Mouse (Mus musculus) testis, adult 2 months (tissue): Measurements from ENCODE around the gene Ugt1a1. TPM values are rescaled to one million over a fixed set of nuclear protein-coding genes. Genes with fewer than 3 reads are reported as not detected.

Experiments used
- H3K27ac ChIP-seq: fragments of 200-500 bp; 2 replicates; pipeline ENCODE4 v1.5.1; 2012; ENCODE audit warnings: low read depth, low read length; ENCODE audit not compliant: control insufficient read depth, insufficient read depth
- H3K27me3 ChIP-seq: fragments of 200-500 bp; 2 replicates; pipeline ENCODE4 v1.6.1; 2012; ENCODE audit warnings: mild to moderate bottlenecking, low read length, moderate library complexity; ENCODE audit not compliant: control insufficient read depth, insufficient read depth
- H3K36me3 ChIP-seq: fragments of 200-500 bp; 2 replicates; pipeline ENCODE4 v1.6.1; 2012; ENCODE audit warnings: mild to moderate bottlenecking, low read length; ENCODE audit not compliant: control insufficient read depth, insufficient read depth
- H3K4me1 ChIP-seq: fragments of 200-500 bp; 2 replicates; pipeline ENCODE4 v1.6.1; 2012; ENCODE audit warnings: low read length; ENCODE audit not compliant: control insufficient read depth, insufficient read depth
- H3K4me3 ChIP-seq: fragments of 200-500 bp; 2 replicates; pipeline ENCODE4 v1.5.1; 2012; ENCODE audit warnings: low read depth, mild to moderate bottlenecking, low read length, moderate library complexity, mixed read lengths; ENCODE audit not compliant: control insufficient read depth
- CTCF ChIP-seq: fragments of 200-500 bp; IDR thresholded peaks from 2 replicates; pipeline ENCODE4 v1.5.1; 2012; ENCODE audit warnings: low read depth, mild to moderate bottlenecking, inconsistent platforms, low read length, moderate library complexity; ENCODE audit not compliant: control insufficient read depth, insufficient read depth, insufficient replicate concordance
- POLR2A ChIP-seq: fragments of 200-500 bp; IDR thresholded peaks from 2 replicates; pipeline ENCODE4 v1.6.1; 2012; ENCODE audit warnings: low read depth, mild to moderate bottlenecking, inconsistent platforms, low read length, moderate library complexity; ENCODE audit not compliant: control insufficient read depth
- polyA plus RNA-seq: library from polyadenylated mRNA; depleted of rRNA; stranded (reverse); fragments of >200 nt; gene quantifications from 2 replicates; pipeline ENCODE4 v1.2.3, GENCODE M21; 2012

Gene Ugt1a1
- polyA plus RNA-seq, 1 experiment = 0.94 TPM

DNA sequence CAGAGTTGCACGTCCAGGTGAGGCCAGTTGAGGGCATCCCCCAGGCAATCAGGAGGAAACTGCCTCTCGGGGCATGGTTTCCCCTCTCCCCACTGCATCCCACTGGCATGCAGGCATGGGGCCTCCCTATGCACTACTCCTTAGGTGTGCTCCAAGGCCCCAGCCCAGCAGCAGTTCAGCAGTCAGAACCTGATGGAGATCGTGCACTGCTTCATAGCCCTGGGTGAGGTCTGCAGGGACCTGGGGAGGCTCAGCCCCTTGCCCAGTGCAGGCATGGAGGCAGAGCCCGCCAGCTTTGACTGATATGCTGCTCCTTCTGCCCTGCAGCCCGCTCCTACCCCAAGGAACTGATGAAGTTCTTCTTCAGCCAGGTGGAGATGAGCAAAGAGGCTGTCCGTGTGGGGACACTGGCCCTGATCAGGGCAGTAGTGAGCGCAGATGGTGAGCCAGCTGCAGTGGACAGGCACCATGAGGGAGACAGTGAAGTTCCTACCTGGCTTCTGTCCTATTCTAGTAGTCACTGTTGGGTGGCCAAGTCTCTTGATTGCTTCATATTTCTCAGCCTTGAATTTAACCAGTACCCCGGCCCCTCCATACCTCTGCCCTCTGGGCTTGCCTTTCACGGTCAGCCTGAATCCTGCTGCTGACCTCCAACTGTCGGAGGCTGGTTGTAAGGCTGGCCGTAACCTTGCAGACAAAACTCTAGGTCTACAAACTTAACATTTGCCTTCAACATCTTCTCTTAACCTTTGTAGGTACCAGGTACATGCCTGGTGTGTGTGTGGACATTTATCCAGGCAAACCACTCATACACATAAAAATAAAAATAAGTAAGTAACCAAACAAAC is 23.5 kb downstream of the Ugt1a1 start:
- H3K4me1 ChIP-seq = no peaks in the 10 kb centered on the region
- no peak overlapping the region for H3K27ac ChIP-seq
- no peaks in the 10 kb centered on the region for H3K36me3 ChIP-seq
- no peak overlapping the region for H3K4me3 ChIP-seq
- no peaks in the 10 kb centered on the region for H3K27me3 ChIP-seq
- TF ChIP-seq CTCF (no peak), POLR2A (no peak)

DNA sequence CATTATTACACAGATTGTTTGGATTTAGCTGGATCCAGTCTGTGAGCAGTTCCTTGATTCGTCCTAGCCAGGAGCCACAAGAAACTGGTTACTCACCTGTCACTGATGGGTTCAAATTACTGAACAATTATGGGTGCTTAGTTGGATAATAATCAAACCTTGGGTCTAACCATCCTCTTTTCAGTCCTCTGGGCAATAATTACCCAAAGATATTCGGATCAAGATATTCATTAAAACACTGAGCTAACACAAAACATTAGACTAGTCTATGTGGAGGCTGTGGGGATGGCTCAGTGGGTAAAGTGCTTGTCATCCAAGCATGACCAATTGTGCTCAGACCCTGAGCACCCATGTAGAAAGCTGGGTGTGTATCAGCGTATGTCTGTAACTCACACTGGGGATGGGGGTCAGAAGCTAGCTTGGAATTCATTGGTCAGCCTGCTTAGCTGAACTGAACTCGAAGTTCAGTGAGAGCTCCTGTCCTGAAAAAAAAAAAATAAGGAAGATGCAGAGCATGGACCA is 24.2 kb downstream of the Ugt1a1 start:
- Histone ChIP-seq H3K27ac (no peak overlapping the region), H3K4me3 (no peak overlapping the region), H3K4me1 (no peaks in the 10 kb centered on the region), H3K36me3 (no peaks in the 10 kb centered on the region), H3K27me3 (no peaks in the 10 kb centered on the region)
- TF ChIP-seq CTCF = no peak
- TF ChIP-seq POLR2A = no peak

- no peaks in the 10 kb centered on the region for H3K4me1 ChIP-seq
- H3K27me3 ChIP-seq = no peaks in the 10 kb centered on the region
- H3K27ac ChIP-seq = no peak overlapping the region
- no peak for TF ChIP-seq CTCF
- no peak for TF ChIP-seq POLR2A
- H3K36me3 ChIP-seq = no peaks in the 10 kb centered on the region
- no peak overlapping the region for H3K4me3 ChIP-seq
These were observed 25.6 kb downstream of the Ugt1a1 start for GRCm38 (mm10) chr1:88237311-88237710.

DNA sequence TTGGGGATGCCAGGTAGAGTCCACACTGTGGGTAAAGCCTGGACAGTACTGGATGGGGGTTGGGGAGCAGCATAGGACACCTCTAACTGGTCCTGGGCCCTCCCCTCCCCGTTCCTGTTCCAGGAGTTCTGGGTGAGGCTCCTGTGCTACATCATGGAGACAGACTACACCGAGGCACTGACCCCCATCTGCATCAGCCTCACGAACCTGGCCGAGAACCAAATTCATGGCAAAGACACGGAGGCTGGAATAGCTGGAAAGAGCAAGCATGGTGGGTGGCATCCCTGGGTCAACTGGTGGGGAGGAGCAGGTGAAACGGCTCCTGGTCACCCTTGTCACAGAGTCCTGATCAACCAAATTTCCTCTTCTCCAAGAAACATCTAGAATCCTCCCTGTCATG is 27.0 kb downstream of the Ugt1a1 start:
- Histone ChIP-seq H3K4me1 (no peaks in the 10 kb centered on the region), H3K4me3 (no peak overlapping the region), H3K27ac (no peak overlapping the region), H3K27me3 (no peaks in the 10 kb centered on the region), H3K36me3 (no peaks in the 10 kb centered on the region)
- no peak for TF ChIP-seq POLR2A
- TF ChIP-seq CTCF = no peak

DNA sequence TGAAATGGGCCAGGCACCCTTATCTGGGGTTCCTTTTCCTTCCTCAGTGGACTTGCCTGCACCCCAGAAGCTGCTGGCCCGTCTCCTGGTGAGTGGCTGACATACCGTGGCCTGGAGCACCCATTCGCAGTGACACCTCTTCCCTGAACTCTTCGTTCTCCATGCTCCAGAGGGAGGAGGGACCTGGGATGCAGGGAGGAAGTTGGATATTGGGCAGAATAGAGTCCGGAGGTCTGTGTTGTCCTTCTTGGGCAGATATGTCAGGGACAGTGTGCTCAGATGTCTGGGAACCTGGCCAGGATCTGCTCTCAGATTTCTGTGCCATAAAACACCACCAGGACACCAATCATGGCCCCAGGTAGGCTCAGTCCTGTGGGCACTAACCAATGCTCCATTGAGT is 28.3 kb downstream of the Ugt1a1 start:
- Histone ChIP-seq H3K27me3 (no peaks in the 10 kb centered on the region), H3K4me3 (no peak overlapping the region), H3K36me3 (no peaks in the 10 kb centered on the region), H3K27ac (no peak overlapping the region), H3K4me1 (no peaks in the 10 kb centered on the region)
- TF ChIP-seq CTCF (no peak), POLR2A (no peak)

DNA sequence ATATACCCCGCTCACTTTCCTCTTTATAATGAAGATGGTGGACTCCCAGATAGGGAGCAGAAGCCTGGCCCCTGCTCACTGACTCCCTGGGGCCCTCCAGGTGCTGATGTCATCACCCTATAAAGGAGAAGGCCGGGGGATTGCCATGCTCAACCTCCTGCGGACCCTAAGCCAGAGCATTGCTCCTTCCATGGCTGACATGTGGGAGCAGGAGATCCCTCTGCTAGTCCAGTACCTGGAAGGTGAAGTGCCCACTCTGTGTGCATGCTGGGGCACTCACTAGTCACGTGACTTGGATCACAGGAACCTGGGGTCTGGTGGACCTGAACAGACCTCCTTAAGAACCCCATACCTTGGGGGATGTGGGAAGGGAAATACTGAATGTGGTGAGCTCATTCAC is 28.8 kb downstream of the Ugt1a1 start:
- TF ChIP-seq CTCF (no peak), POLR2A (no peak)
- Histone ChIP-seq H3K4me3 (no peak overlapping the region), H3K4me1 (no peaks in the 10 kb centered on the region), H3K27me3 (no peaks in the 10 kb centered on the region), H3K36me3 (no peaks in the 10 kb centered on the region), H3K27ac (no peak overlapping the region)

- H3K4me3 ChIP-seq = no peak overlapping the region
- no peaks in the 10 kb centered on the region for H3K36me3 ChIP-seq
- no peak overlapping the region for H3K27ac ChIP-seq
- no peaks in the 10 kb centered on the region for H3K4me1 ChIP-seq
- H3K27me3 ChIP-seq = no peaks in the 10 kb centered on the region
- TF ChIP-seq CTCF = no peak
- no peak for TF ChIP-seq POLR2A
These were observed 32.1 kb downstream of the Ugt1a1 start for GRCm38 (mm10) chr1:88243861-88244260.
